In the genomic region with DNA sequence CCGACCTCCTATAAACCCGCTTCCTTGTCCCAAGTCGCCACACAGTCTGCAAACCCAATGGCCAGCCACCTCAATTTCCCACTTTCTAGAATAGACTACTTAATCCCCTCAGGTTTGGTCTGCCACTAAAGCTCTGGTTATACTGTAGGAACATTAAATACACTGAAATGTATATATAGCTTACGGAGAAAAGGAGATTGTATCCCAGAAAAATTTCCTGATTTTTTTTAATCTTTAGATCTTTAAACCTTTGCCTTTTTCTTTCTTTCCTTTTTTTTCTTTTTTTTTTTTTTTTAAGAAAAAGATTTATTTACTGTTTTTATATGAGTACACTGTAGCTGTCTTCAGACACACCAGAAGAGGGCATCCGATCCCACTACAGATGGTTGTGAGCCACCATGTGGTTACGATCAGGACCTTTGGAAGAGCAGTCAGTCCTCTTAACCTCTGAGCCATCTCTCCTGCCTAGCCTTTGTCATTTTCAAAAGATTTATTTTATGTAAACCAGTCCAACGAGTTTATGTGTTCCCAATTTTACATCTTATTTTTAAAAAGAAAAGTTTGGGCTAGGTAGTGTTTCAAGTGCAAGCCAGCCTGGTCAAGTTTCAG, we compare ENCODE assay signal across 8 mouse cellular contexts. TPM values are rescaled to one million over a fixed set of nuclear protein-coding genes. Genes with fewer than 3 reads are reported as not detected.
DNase-seq lines count a peak whose midpoint lies in the region; ATAC-seq and TF ChIP-seq lines count a peak whose summit lies in the region.

No protein-coding gene starts in this region.

- H3K4me3 ChIP-seq in kidney, adult 2 months (ENCODE audit: insufficient read depth, low read depth, low read length): peak overlapping the region; percentile 50
- peak overlapping the region; percentile 38 for H3K4me3 ChIP-seq in hindbrain, embryonic 13.5 days
- H3K4me3 ChIP-seq in midbrain, embryonic 14.5 days (replicated peaks; ENCODE audit: low read depth, low read length): peak overlapping the region; percentile 99

- CTCF ChIA-PET in Patski (lab: Charles Lee): interaction anchor here (1.3 to 2.0 kb wide), 5 partner anchors 12 to 122 kb away, joined by 3 to 6 read pairs (median 4); no protein-coding TSS in a partner anchor

- peak overlapping the region; percentile 73 for H3K9ac ChIP-seq in hindbrain, embryonic 13.5 days
- peak overlapping the region; percentile 54; the same call in 1 of the 2 replicates for H3K9ac ChIP-seq in midbrain, embryonic 14.5 days (replicated peaks; ENCODE audit: low read length)

- POLR2A ChIA-PET in Patski (lab: Charles Lee): interaction anchor here (1.0 kb wide), 1 partner anchor 82 kb away, joined by 3 read pairs; no protein-coding TSS in a partner anchor

- peak; percentile 3 for ATAC-seq in Patski
- ATAC-seq in hindbrain, embryonic 13.5 days (ENCODE audit: low FRiP score): no peak
- ATAC-seq in midbrain, embryonic 14.5 days (ENCODE audit: low FRiP score, low TSS enrichment): no peak
- no peak for ATAC-seq in megakaryocyte-erythroid progenitor cell, adult 5-6 weeks (replicated peaks; ENCODE audit: low FRiP score, low TSS enrichment, poor library complexity, severe bottlenecking)

- in situ Hi-C loops in Patski (cut with MboI; ENCODE audit: low pct_unique_long_range_greater_than_20kb): no loop called here

- peaks cover 9% of the 10 kb centered on the region for H3K4me1 ChIP-seq in kidney, adult 2 months (ENCODE audit: control insufficient read depth, insufficient read depth, low read length)
- peaks cover 36% of the 10 kb centered on the region for H3K4me1 ChIP-seq in hindbrain, embryonic 13.5 days (replicated peaks)
- peaks cover 26% of the 10 kb centered on the region for H3K4me1 ChIP-seq in midbrain, embryonic 14.5 days (ENCODE audit: control insufficient read depth, insufficient read depth, low read length)

- 27% methylated on average over 7 of the region's 7 CpGs for WGBS in kidney, adult 2 months
- WGBS in hindbrain, embryonic 13.5 days: 38% methylated on average over 7 of the region's 7 CpGs
- WGBS in midbrain, embryonic 14.5 days: 39% methylated on average over 7 of the region's 7 CpGs

- no peaks in the 10 kb centered on the region for H3K27me3 ChIP-seq in kidney, adult 2 months (replicated peaks; ENCODE audit: control insufficient read depth, insufficient read depth, low read length)
- no peaks in the 10 kb centered on the region for H3K27me3 ChIP-seq in Patski
- H3K27me3 ChIP-seq in hindbrain, embryonic 13.5 days: no peaks in the 10 kb centered on the region
- H3K27me3 ChIP-seq in midbrain, embryonic 14.5 days (ENCODE audit: control insufficient read depth, insufficient read depth, low read length): no peaks in the 10 kb centered on the region

- peak overlapping the region; percentile 91 for H3K27ac ChIP-seq in kidney, adult 2 months (ENCODE audit: insufficient read depth, low read depth, low read length)
- H3K27ac ChIP-seq in hindbrain, embryonic 13.5 days: peak overlapping the region; percentile 95
- H3K27ac ChIP-seq in midbrain, embryonic 14.5 days (replicated peaks; ENCODE audit: low read depth, low read length): peak overlapping the region; percentile 95

- H3K9me3 ChIP-seq in hindbrain, embryonic 13.5 days: no peaks in the 10 kb centered on the region
- H3K9me3 ChIP-seq in midbrain, embryonic 14.5 days (ENCODE audit: control insufficient read depth, low read length): no peaks in the 10 kb centered on the region

- 0 out of 2 replicates have a peak, but pooled peaks have one; percentile 9 for TF ChIP-seq CTCF in kidney, adult 2 months (conservative IDR thresholded peaks at IDR 0.05; ENCODE audit: insufficient read depth, insufficient read length, low read depth, low read length)
- peak; percentile 47 for TF ChIP-seq CTCF in Patski (IDR thresholded peaks at IDR 0.05)

- H3K4me2 ChIP-seq in hindbrain, embryonic 13.5 days: peak overlapping the region; percentile 62
- peak overlapping the region; percentile 68 for H3K4me2 ChIP-seq in midbrain, embryonic 14.5 days (ENCODE audit: low read length)

- H3K36me3 ChIP-seq in kidney, adult 2 months (ENCODE audit: control insufficient read depth, insufficient read depth, low read length): no peaks in the 10 kb centered on the region
- H3K36me3 ChIP-seq in hindbrain, embryonic 13.5 days: peaks cover 6% of the 10 kb centered on the region
- H3K36me3 ChIP-seq in midbrain, embryonic 14.5 days (ENCODE audit: control insufficient read depth, insufficient read depth, low read length): no peaks in the 10 kb centered on the region; the same call in 1 of the 2 replicates

- peak; percentile 22 for DNase-seq in kidney, adult 2 months
- no peak for DNase-seq in kidney, adult 18-20 months
- DNase-seq in Patski (ENCODE audit: low read depth, low spot score): no peak
- no peak for DNase-seq in midbrain, embryonic 14.5 days
- no peak for DNase-seq in right cerebral cortex, postnatal 25 days
- no peak for DNase-seq in c-Kit-positive CD71-positive TER-119-positive erythroid progenitor cells, embryonic 14.5 days (ENCODE audit: low spot score)

- TF ChIP-seq POLR2A in kidney, adult 2 months (IDR thresholded peaks at IDR 0.05; ENCODE audit: low read depth, low read length): no peak

RNA-seq across cellular contexts. Expression of a gene that starts 1.0 kb away (rescaled TPM):
- polyA plus RNA-seq in kidney, adult 2 months (2012; rRNA removed): 62.9 and 90.0 TPM in 2 replicates
- 359 TPM for polyA plus RNA-seq in Patski (2021)
- polyA plus RNA-seq in hindbrain, embryonic 13.5 days (2015; fragmentation: Nextera tagmentation; extraction: Ambion mirVana): 623 and 652 TPM in 2 replicates
- polyA plus RNA-seq in midbrain, embryonic 14.5 days (2014; fragmentation: Nextera tagmentation; extraction: Ambion mirVana): 473 and 549 TPM in 2 replicates
- 371 and 420 TPM in 2 replicates for total RNA-seq in megakaryocyte-erythroid progenitor cell, adult 5-6 weeks (2014; fragmentation: Nextera tagmentation)
- 758 and 809 TPM in 2 replicates for total RNA-seq in megakaryocyte-erythroid progenitor cell, adult 5-6 weeks (2017)

RNA-seq across cellular contexts. Expression of a gene that starts 5.7 kb away (rescaled TPM):
- polyA plus RNA-seq in kidney, adult 2 months (2012; rRNA removed): 2.5 and 2.9 TPM in 2 replicates
- polyA plus RNA-seq in Patski (2021): 6.4 TPM
- polyA plus RNA-seq in hindbrain, embryonic 13.5 days (2015; fragmentation: Nextera tagmentation; extraction: Ambion mirVana): 51.5 and 54.6 TPM in 2 replicates
- 39.5 and 57.3 TPM in 2 replicates for polyA plus RNA-seq in midbrain, embryonic 14.5 days (2014; fragmentation: Nextera tagmentation; extraction: Ambion mirVana)
- total RNA-seq in megakaryocyte-erythroid progenitor cell, adult 5-6 weeks (2014; fragmentation: Nextera tagmentation): 1.2 and 9.1 TPM in 2 replicates
- 5.9 and 7.1 TPM in 2 replicates for total RNA-seq in megakaryocyte-erythroid progenitor cell, adult 5-6 weeks (2017)

Comparison
In these comparisons a context has a peak if more than half of its experiments do, and no peak if none do; other contexts are left out.
1. H3K4me3 ChIP-seq: peak in every context shown above with its lines; median percentile 99 in midbrain, embryonic 14.5 days; 50 in kidney, adult 2 months; 38 in hindbrain, embryonic 13.5 days.